Mouse (Mus musculus) liver, embryonic 16.5 days (tissue): ENCODE data around the gene Tmed9. TPM values are rescaled to one million over a fixed set of nuclear protein-coding genes. Genes with fewer than 3 reads are reported as not detected.
A peak's percentile ranks its signal among the peaks of the same experiment; 100 is the strongest.

Experiments used
- ATAC-seq: fragments of 200-750 bp; cut with Nextera tagmentation; 2 replicates; pipeline ENCODE4 v1.8.0; 2017; ENCODE audit warnings: low read depth, mild to moderate bottlenecking, moderate number of reproducible peaks, moderate library complexity
- H3K27ac ChIP-seq: fragments of 300-500 bp; sonication (generic); 2 replicates; pipeline ENCODE4 v1.5.1; 2014; ENCODE audit warnings: mild to moderate bottlenecking, low read length
- H3K27me3 ChIP-seq: fragments of 300-500 bp; sonication (generic); 2 replicates; pipeline ENCODE4 v1.6.1; 2014; ENCODE audit warnings: low read depth, low read length, mixed read lengths; ENCODE audit not compliant: control insufficient read depth, insufficient read depth
- H3K36me3 ChIP-seq: fragments of 300-500 bp; sonication (generic); 2 replicates; pipeline ENCODE4 v1.6.1; 2014; ENCODE audit warnings: mild to moderate bottlenecking; ENCODE audit not compliant: control insufficient read depth, insufficient read depth
- H3K4me1 ChIP-seq: fragments of 300-500 bp; sonication (generic); 2 replicates; pipeline ENCODE4 v1.6.1; 2014; ENCODE audit warnings: low read depth, low read length, mixed read lengths; ENCODE audit not compliant: control insufficient read depth
- H3K4me2 ChIP-seq: fragments of 300-500 bp; sonication (generic); 2 replicates; pipeline ENCODE4 v1.6.1; 2014; ENCODE audit warnings: low read depth, low read length, mixed read lengths
- H3K4me3 ChIP-seq: fragments of 300-500 bp; sonication (generic); 2 replicates; pipeline ENCODE4 v1.5.1; 2014; ENCODE audit warnings: low read depth, mild to moderate bottlenecking, low read length
- H3K9ac ChIP-seq: fragments of 300-500 bp; sonication (generic); 2 replicates; pipeline ENCODE4 v1.6.1; 2014; ENCODE audit warnings: low read depth, low read length
- H3K9me3 ChIP-seq: fragments of 300-500 bp; sonication (generic); replicated peaks from 2 replicates; pipeline ENCODE4 v1.6.1; 2016; ENCODE audit warnings: low read length; ENCODE audit not compliant: control insufficient read depth
- WGBS: fragments of 180-500 bp; shearing (Covaris S2); extraction: QIAGEN DNeasy Blood & Tissue Kit; methylation state at CpG from one replicate; pipeline ENCODE4 v1.1.7; 2014; ENCODE audit not compliant: insufficient replicate concordance; 5-methylcytosine and 5-hydroxymethylcytosine counted together
- polyA plus RNA-seq: library from polyadenylated mRNA; unstranded; fragments of >200 nt; fragmentation: Nextera tagmentation; extraction: Ambion mirVana; gene quantifications from 2 replicates; pipeline ENCODE4 v1.2.1, GENCODE M21; 2015

Gene Tmed9
- polyA plus RNA-seq, 1 experiment from 2014 or later, result 55.7 TPM

DNA sequence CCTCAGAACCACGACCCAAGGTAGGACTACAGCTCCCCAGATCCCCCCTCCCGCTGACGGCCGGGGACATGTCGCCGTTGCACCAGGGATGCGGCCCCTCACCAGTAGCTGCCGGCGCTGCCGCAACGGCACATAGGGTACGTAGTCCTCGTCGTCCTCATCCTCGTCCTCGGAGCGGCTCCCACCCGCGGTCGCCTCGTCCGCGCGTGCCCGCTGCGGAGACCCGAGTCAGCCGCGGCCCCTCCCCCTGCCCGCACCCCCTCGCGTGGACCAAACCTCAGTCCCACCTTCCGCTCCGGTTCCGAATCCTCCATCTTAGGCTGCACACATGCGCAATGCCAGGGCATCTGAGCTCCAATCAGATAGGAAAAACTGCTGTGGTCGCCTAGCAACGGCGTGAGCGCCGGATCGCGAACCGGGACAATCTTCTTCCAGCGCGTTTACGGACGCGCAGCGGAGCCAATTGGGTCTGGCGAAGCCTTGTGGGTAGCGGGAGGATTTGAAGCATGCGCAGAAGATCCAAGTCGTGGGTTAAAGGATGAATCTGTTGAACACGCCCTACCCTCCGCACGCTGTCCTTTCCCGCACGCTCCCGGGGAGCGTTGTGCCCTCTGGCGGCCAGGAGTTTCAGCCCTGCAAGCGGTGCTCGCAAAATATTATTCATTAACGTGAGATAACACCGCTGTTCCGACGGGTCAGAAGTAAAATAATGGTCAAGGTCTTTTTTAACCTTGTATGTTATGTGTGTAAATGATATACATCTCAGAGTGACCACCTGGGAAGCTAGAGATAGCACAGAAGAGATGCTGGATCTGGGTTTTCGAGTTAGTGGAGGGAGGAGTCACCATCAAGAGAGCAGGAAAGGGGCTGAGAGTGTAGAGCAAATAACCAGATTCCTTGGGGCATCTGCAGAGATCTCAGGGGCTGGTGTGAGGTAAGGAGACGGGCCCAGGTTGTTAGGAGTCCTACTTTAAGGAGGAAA lies 37.0 kb upstream of the Tmed9 start, which contains the start of gene Ddx41:
Gene Ddx41 (minus strand): TSS at position 465 of the 982 bp plus-strand sequence.
- no peaks in the 10 kb centered on the region for H3K9me3 ChIP-seq
- H3K9ac ChIP-seq, result peak within 1 kb of the TSS; percentile 76
- no peaks in the 10 kb centered on the region for H3K27me3 ChIP-seq
- H3K4me1 ChIP-seq, result peaks cover 24% of the 10 kb centered on the region
- H3K36me3 ChIP-seq, result peaks cover 14% of the 10 kb centered on the region
- peak within 1 kb of the TSS; percentile 81 for H3K4me3 ChIP-seq
- WGBS, result under 1% methylated on average over 70 of the region's 70 CpGs
- ATAC-seq, result peak; percentile 98
- peak within 1 kb of the TSS; percentile 69 for H3K4me2 ChIP-seq
- peak within 1 kb of the TSS; percentile 43; the same call in 1 of the 2 replicates for H3K27ac ChIP-seq

DNA sequence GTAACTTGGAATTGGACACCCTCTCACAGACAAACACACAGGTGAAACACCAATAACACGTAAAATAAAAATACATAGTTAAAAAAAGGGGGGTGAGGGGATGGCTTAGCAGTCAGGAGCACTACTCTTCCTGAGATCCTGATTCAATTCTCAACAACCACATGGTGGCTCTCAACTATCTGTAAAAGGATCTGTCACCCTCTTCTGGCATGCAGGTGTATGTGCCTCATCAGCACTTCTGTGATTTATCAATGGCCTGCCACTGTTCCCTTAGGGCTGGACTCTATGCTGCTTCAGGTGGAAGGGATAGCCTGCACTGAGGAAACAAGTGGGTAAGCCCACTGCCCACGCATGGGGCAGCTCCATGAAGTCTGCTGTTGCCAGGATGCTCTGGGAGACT lies 32.6 kb upstream of the Tmed9 start:
- WGBS, result 72% methylated on average over 2 of the region's 2 CpGs
- H3K4me1 ChIP-seq, result peaks cover 28% of the 10 kb centered on the region
- H3K9ac ChIP-seq, result no peak overlapping the region
- H3K9me3 ChIP-seq, result no peaks in the 10 kb centered on the region
- no peak for ATAC-seq
- H3K27ac ChIP-seq, result no peak overlapping the region
- H3K36me3 ChIP-seq, result peaks cover 11% of the 10 kb centered on the region
- no peaks in the 10 kb centered on the region for H3K27me3 ChIP-seq
- no peak overlapping the region for H3K4me3 ChIP-seq
- H3K4me2 ChIP-seq, result no peak overlapping the region

DNA sequence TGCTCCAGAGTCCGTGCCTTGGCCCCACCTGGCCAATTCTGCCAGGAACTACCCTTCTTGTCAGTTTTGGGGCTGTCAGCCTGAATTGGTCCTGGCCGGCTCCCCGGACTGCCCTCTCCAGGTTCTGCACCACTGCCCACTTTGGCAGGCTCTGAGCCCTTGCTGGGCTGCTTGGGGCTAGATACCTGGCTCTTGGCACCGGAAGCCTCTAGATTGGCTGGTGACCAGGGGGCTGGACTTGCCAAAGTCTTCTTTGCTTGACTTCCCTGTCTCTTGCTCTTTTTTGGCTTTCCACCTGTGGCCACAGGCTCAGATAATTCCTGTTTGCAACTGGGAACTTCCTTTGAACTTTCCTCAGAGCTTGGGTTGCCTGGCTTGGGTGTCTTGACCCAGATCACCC lies 30.6 kb upstream of the Tmed9 start:
- Histone ChIP-seq H3K27ac (no peak overlapping the region), H3K9ac (no peak overlapping the region), H3K4me3 (no peak overlapping the region), H3K27me3 (no peaks in the 10 kb centered on the region), H3K4me2 (no peak overlapping the region), H3K4me1 (peaks cover 21% of the 10 kb centered on the region), H3K36me3 (peaks cover 11% of the 10 kb centered on the region), H3K9me3 (no peaks in the 10 kb centered on the region)
- no peak for ATAC-seq
- 79% methylated on average over 4 of the region's 4 CpGs for WGBS

- no peaks in the 10 kb centered on the region for H3K9me3 ChIP-seq
- no peak overlapping the region for H3K27ac ChIP-seq
- H3K4me2 ChIP-seq, result no peak overlapping the region
- H3K27me3 ChIP-seq, result no peaks in the 10 kb centered on the region
- peaks cover 11% of the 10 kb centered on the region for H3K36me3 ChIP-seq
- WGBS, result 77% methylated on average over 8 of the region's 8 CpGs
- no peak for ATAC-seq
- no peak overlapping the region for H3K4me3 ChIP-seq
- no peak overlapping the region for H3K9ac ChIP-seq
- H3K4me1 ChIP-seq, result peaks cover 21% of the 10 kb centered on the region
These were observed 30.1 kb upstream of the Tmed9 start for GRCm38 (mm10) chr13:55543447-55543846.

DNA sequence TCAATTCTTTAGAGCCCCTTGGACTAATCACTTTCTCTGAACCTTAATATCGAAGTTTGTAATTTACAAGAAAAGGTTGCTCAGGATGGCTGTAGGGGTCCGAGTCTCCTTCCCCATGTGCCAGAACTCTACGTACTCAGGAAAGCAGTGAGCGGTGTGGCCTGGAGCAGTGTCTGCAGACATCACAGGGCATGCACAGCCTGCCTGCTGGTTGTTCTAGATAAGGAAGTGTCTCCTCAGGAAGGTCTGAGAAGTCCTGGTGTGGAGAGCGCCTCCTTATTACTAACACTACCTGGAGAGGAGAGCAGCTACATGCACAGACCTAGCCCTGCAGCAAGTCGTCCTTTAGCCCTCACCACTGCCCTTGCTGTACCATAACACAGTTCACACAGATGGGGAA lies 28.7 kb upstream of the Tmed9 start:
- no peak overlapping the region for H3K27ac ChIP-seq
- no peaks in the 10 kb centered on the region for H3K27me3 ChIP-seq
- H3K4me1 ChIP-seq, result peaks cover 21% of the 10 kb centered on the region
- ATAC-seq, result peak; percentile 89
- peaks cover 14% of the 10 kb centered on the region for H3K36me3 ChIP-seq
- H3K4me2 ChIP-seq, result no peak overlapping the region
- no peak overlapping the region for H3K9ac ChIP-seq
- WGBS, result 28% methylated on average over 6 of the region's 6 CpGs
- no peak overlapping the region for H3K4me3 ChIP-seq
- no peaks in the 10 kb centered on the region for H3K9me3 ChIP-seq

DNA sequence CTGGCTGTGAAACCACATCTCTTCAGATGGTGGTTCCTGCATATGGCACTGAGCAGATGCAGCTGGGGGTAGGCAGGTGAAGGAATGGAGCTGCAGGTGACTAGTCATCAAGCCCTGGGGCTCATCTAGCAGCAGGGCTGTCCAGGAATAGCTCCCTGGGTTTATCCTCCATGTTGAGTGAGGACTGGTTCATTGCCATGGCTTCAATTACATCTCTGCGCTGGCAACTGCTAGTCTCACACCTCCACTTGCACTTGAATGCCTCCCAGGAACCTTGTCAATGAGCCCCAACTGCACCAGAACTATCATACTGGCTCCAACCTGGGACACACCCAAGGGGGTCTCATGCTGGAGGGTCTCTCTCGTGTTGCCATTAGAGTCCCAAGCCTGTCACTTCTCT lies 25.6 kb upstream of the Tmed9 start:
- Histone ChIP-seq H3K4me3 (no peak overlapping the region), H3K27ac (no peak overlapping the region), H3K9me3 (no peaks in the 10 kb centered on the region), H3K36me3 (peaks cover 6% of the 10 kb centered on the region), H3K4me2 (no peak overlapping the region), H3K27me3 (no peaks in the 10 kb centered on the region), H3K4me1 (peaks cover 13% of the 10 kb centered on the region), H3K9ac (no peak overlapping the region)
- 86% methylated on average over 2 of the region's 2 CpGs for WGBS
- no peak for ATAC-seq

GRCm38 (mm10) chr13:55548426-55548825 lies 25.1 kb upstream of the Tmed9 start:
- H3K4me1 ChIP-seq, result peaks cover 13% of the 10 kb centered on the region
- no peaks in the 10 kb centered on the region for H3K27me3 ChIP-seq
- no peak overlapping the region for H3K4me2 ChIP-seq
- ATAC-seq, result no peak
- no peaks in the 10 kb centered on the region for H3K9me3 ChIP-seq
- no peak overlapping the region for H3K9ac ChIP-seq
- peaks cover 5% of the 10 kb centered on the region for H3K36me3 ChIP-seq
- no peak overlapping the region for H3K27ac ChIP-seq
- 75% methylated on average over 5 of the region's 5 CpGs for WGBS
- H3K4me3 ChIP-seq, result no peak overlapping the region

GRCm38 (mm10) chr13:55549061-55549460 lies 24.5 kb upstream of the Tmed9 start:
- Histone ChIP-seq H3K27ac (no peak overlapping the region), H3K4me3 (no peak overlapping the region), H3K4me1 (peaks cover 13% of the 10 kb centered on the region), H3K27me3 (no peaks in the 10 kb centered on the region), H3K4me2 (no peak overlapping the region), H3K36me3 (peaks cover 5% of the 10 kb centered on the region), H3K9ac (no peak overlapping the region), H3K9me3 (no peaks in the 10 kb centered on the region)
- ATAC-seq, result no peak
- 84% methylated on average over 15 of the region's 15 CpGs for WGBS

DNA sequence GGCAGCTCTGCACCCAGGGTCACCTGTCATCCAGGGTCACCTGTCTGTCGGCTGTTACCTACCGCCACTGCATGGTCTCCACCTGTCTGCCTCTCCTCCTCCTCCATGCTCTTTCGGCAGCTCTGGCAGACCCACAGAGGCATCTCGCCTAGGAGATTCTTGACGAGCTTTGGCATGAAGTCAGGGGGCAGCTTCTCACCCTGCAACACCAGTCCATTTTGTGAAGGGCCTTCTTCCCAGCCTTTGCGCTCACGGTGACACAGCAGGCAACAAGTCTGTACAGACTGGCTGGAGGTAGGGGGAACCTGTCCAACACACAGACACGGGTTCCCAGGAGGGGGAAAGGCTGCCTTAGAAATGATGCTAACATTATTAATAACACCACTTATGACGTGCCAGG lies 17.6 kb upstream of the Tmed9 start:
- H3K27ac ChIP-seq, result no peak overlapping the region
- no peaks in the 10 kb centered on the region for H3K4me1 ChIP-seq
- WGBS, result 82% methylated on average over 9 of the region's 9 CpGs
- no peak for ATAC-seq
- H3K4me3 ChIP-seq, result no peak overlapping the region
- no peaks in the 10 kb centered on the region for H3K27me3 ChIP-seq
- no peaks in the 10 kb centered on the region for H3K9me3 ChIP-seq
- H3K36me3 ChIP-seq, result peaks cover 11% of the 10 kb centered on the region
- H3K9ac ChIP-seq, result no peak overlapping the region
- no peak overlapping the region for H3K4me2 ChIP-seq
